Mouse (Mus musculus) gastrocnemius, adult 18-20 months (tissue): ENCODE measurements at regions not wholly inside any gene's neighbourhood (a gene's known extent, or its start where the extent isn't known, plus 50 kb on each side); places are given as distances from the start of the nearest gene placed in this dataset.
A peak's percentile ranks its signal among the peaks of the same experiment; 100 is the strongest.

Experiments
- DNase-seq: peaks from one replicate; pipeline ENCODE4 v3.0.0; 2021; ENCODE audit warnings: low spot score

DNA sequence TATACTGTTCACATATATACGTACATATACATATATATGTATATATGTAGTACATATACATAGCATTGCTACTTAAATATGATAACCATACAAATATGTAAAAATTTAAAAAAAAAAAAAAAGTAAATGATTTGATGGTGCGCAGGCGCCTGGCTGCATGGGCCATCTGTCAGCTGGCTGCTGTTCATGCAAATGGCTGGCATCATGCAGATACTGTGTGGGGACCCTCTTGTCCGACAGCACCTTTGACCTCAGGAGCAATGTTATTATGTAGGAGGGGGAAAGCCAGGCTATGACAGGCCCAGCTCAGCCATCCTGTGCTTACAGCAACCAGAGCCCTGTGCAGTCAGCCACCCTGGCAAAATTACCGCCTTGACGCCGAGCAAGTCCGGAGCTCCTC lies 65.1 kb upstream of the Tnrc6c start:
- DNase-seq, result no peak

GRCm38 (mm10) chr11:117589422-117589821 lies 64.7 kb upstream of the Tnrc6c start:
- no peak for DNase-seq

- DNase-seq, result no peak
Observed at GRCm38 (mm10) chr11:117592570-117592969, 61.5 kb upstream of the Tnrc6c start.

- peak; percentile 89 for DNase-seq
Observed at GRCm38 (mm10) chr11:117596201-117596600, 57.9 kb upstream of the Tnrc6c start.

DNA sequence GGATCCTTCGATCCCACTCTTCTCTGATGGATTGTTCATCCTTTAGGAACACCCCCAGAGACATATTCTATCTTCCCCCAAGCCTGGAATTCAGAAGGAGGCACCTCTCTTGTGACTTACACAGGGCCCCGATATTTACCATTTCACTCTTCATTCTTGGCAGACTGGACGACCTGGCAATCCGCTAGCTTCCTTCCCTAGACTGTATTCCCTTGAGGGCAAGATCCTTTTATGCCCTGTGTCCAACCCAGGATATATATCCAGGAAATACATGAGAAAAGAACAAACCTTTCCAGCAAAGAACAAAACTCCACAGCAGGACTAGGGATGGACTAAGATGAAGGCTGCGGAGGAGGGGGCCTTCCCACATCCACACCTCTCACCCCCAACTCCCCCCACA lies 56.3 kb upstream of the Tnrc6c start:
- DNase-seq, result no peak

DNA sequence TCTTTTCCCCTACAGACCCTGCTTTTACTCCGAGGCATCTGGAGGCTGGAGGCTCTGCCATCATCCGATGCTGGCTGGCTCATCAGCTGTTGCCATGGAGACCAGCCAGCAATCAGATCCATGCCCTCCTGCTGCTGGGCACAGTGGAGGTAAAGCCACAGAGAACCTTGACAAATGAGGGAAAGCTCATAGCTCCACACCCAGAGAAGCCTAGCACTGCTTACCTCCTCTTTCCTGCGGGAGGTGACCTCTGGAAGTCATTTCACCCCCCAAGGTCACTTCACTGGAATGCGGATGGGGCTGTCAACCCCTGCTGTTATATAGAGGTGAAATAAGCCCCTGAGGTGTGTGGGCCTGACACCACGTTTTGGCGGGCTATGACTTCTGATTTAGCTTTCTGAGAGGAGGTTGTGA lies 55.9 kb upstream of the Tnrc6c start:
- DNase-seq, result no peak

DNA sequence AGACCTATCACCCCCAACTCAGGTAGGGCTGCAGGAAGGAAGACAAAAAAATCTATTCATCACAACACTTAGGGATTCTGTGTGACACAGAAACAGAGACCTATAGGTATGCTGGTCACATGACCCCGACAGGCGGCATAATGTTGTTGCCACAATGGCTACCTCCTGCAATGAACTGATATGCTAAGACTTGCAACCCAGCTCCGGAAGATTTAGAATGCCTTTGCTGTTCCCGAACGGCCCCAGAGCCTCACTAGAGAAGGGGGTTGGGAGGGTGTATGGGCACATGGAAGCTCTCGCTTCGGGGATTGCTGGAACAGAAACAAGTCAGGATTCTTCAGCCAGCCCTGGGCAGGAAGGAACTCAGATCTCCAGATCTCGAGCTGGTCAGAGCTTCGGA lies 55.5 kb upstream of the Tnrc6c start:
- no peak for DNase-seq

DNA sequence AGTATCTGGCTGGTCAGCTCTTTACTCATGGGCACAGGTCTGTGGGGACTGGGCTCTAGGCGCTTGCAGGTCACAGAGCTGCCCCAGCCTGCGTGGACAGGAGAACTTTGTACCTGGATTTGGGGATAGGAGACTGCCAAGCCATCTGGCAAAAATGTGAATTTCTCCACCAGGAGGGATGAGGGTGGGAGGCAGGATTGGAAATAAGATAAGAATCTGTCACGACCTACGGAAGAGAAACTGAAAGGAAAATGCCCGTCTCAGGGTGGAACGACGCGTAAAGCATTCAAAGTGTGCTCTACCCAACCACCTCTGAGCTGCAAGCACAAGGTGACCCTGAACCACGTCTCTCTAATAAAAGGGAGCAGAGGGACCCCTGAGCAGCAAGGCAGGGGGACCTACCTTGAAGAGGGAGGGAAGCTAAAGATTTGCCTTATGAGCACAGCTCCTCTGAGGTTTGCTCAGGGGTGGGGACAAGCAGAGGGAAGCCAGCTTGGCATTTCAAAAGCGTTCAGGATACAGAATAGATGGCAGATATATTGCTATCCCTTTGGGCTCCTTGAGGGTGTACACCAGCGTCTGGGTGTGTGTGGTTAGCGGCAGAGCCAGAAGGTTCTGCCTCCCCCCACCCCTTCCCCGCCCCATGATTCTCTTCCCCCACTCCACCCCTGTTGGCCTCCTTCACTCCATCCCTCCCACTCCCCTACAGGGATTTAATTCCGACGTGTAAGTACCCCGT lies 54.9 kb upstream of the Tnrc6c start:
- DNase-seq, result peak; percentile 24

GRCm38 (mm10) chr11:117599788-117600263 lies 54.3 kb upstream of the Tnrc6c start:
- DNase-seq, result peak; percentile 25

DNA sequence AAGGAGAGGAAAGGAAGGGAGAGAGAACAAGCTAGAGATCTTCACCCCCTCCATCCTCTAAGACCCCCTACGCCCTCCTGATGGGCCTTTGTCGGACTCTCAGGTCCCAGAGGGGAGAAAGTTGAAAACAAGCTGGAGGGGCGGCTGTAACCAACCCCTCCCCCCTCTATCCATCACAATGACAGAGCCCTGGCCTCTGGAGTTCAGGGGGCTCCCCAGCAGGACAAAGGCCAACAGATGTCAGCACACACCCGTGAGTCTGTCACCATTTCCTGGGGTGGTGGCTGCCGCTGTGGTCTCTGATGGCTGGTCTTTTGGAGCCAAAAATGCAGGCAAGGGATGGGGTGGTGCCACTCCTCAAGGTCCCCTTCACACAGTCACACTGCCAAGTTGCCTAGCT lies 52.9 kb upstream of the Tnrc6c start:
- no peak for DNase-seq

GRCm38 (mm10) chr11:117604019-117604418 lies 50.1 kb upstream of the Tnrc6c start:
- no peak for DNase-seq
